Mouse (Mus musculus) embryonic facial prominence, embryonic 12.5 days (tissue): Measurements from ENCODE around the gene Gm6034. TPM values are rescaled to one million over a fixed set of nuclear protein-coding genes. Genes with fewer than 3 reads are reported as not detected.
"Not testable (repeated sequence)": the region's sequence is repeated elsewhere in the genome, so short reads cannot be mapped to it uniquely, and the experiment has no call there.

Experiments used
- ATAC-seq: fragments of 200-750 bp; cut with Nextera tagmentation; 2 replicates; pipeline ENCODE4 v1.8.0; 2017; ENCODE audit not compliant: insufficient number of reproducible peaks, insufficient read depth, low FRiP score, low TSS enrichment
- H3K27ac ChIP-seq: fragments of 300-500 bp; sonication (generic); 2 replicates; pipeline ENCODE4 v1.5.1; 2016; ENCODE audit warnings: mild to moderate bottlenecking
- H3K27me3 ChIP-seq: fragments of 300-500 bp; sonication (generic); 2 replicates; pipeline ENCODE4 v1.6.1; 2016; ENCODE audit warnings: mild to moderate bottlenecking, moderate library complexity
- H3K36me3 ChIP-seq: fragments of 300-500 bp; sonication (generic); 2 replicates; pipeline ENCODE4 v1.6.1; 2016; ENCODE audit warnings: mild to moderate bottlenecking
- H3K4me1 ChIP-seq: fragments of 300-500 bp; sonication (generic); 2 replicates; pipeline ENCODE4 v1.6.1; 2016
- H3K4me2 ChIP-seq: fragments of 300-500 bp; sonication (generic); replicated peaks from 2 replicates; pipeline ENCODE4 v1.6.1; 2016; ENCODE audit warnings: mild to moderate bottlenecking, moderate library complexity
- H3K4me3 ChIP-seq: fragments of 300-500 bp; sonication (generic); 2 replicates; pipeline ENCODE4 v1.5.1; 2016; ENCODE audit warnings: mild to moderate bottlenecking
- H3K9ac ChIP-seq: fragments of 300-500 bp; sonication (generic); 2 replicates; pipeline ENCODE4 v1.6.1; 2016; ENCODE audit warnings: mild to moderate bottlenecking, moderate library complexity
- H3K9me3 ChIP-seq: fragments of 300-500 bp; sonication (generic); 2 replicates; pipeline ENCODE4 v1.6.1; 2016; ENCODE audit warnings: mild to moderate bottlenecking, moderate library complexity
- WGBS: fragments of 180-500 bp; shearing (Covaris S2); methylation state at CpG from one replicate; pipeline ENCODE4 v1.1.7; 2016; 5-methylcytosine and 5-hydroxymethylcytosine counted together
- polyA plus RNA-seq: library from polyadenylated mRNA; unstranded; fragments of >200 nt; fragmentation: Nextera tagmentation; extraction: Ambion mirVana; gene quantifications from 2 replicates; pipeline ENCODE4 v1.2.1, GENCODE M21; 2016

Gene Gm6034
- polyA plus RNA-seq, 1 experiment from 2014 or later: not detected

GRCm38 (mm10) chr17:36001966-36002365 lies 40.8 kb upstream of the Gm6034 start:
- Histone ChIP-seq H3K4me2 (no peak overlapping the region), H3K4me3 (no peak overlapping the region)
- 91% methylated on average over 6 of the region's 6 CpGs for WGBS

GRCm38 (mm10) chr17:36003331-36003730 lies 39.4 kb upstream of the Gm6034 start:
- Histone ChIP-seq H3K9me3 (no peaks in the 10 kb centered on the region), H3K4me3 (no peak overlapping the region), H3K27me3 (no peaks in the 10 kb centered on the region), H3K4me1 (no peaks in the 10 kb centered on the region), H3K36me3 (no peaks in the 10 kb centered on the region), H3K9ac (no peak overlapping the region), H3K4me2 (no peak overlapping the region), H3K27ac (no peak overlapping the region)
- ATAC-seq: no peak
- WGBS: 91% methylated on average over 7 of the region's 7 CpGs

More at GRCm38 (mm10) chr17:36001966-36002365, 40.8 kb upstream of the Gm6034 start:
- H3K36me3 ChIP-seq: no peaks in the 10 kb centered on the region
- no peak for ATAC-seq
- H3K27me3 ChIP-seq: no peaks in the 10 kb centered on the region
- H3K9me3 ChIP-seq: no peaks in the 10 kb centered on the region
- H3K9ac ChIP-seq: no peak overlapping the region
- H3K4me1 ChIP-seq: 0 out of 2 replicates have a peak, but pooled peaks cover 3% of the 10 kb centered on the region
- H3K27ac ChIP-seq: no peak overlapping the region

DNA sequence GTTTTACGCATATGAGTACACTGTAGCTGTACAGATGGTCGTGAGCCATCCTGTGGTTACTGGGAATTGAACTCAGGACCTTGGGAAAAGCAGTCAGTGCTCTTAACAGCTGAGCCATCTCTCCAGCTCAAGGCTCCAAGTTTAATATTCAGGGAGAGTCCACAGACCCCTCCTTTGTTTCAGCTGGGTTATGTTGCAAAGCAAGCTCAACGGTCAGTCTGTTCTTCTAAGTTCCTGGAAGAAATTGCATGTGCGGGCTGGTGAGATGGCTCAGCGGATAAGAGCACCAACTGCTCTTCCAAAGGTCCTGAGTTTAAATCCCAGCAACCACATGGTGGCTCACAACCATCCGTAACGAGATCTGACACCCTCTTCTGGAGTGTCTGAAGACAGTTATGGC lies 38.4 kb upstream of the Gm6034 start:
- WGBS: 97% methylated on average over 7 of the region's 7 CpGs
- not testable (repeated sequence) for H3K27me3 ChIP-seq, H3K36me3 ChIP-seq, ATAC-seq, H3K4me1 ChIP-seq, H3K4me3 ChIP-seq, H3K4me2 ChIP-seq, H3K27ac ChIP-seq, H3K9me3 ChIP-seq, H3K9ac ChIP-seq

DNA sequence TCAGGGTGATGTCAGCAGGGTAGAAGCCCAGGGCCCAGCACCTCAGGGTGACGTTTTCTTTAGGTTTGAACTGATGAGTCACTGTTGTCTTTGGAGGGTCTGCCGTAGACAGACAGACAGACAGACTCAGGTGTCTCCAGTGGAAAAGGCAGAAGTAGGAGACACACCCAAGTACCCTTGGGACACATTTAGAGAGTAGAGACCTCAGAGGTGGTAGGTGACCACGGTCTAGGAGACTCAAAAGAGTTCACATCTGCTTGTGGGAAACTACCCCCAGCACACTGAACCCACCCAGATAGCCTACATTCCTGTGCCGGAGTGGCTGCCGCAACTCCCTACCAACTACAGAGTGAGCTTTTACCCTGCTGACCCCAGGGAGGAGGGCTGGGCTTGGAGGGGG lies 27.8 kb upstream of the Gm6034 start:
- no peaks in the 10 kb centered on the region for H3K27me3 ChIP-seq
- no peak overlapping the region for H3K4me2 ChIP-seq
- no peak overlapping the region for H3K4me3 ChIP-seq
- peaks cover 12% of the 10 kb centered on the region for H3K36me3 ChIP-seq
- no peak for ATAC-seq
- WGBS: 97% methylated on average over 5 of the region's 5 CpGs
- H3K9me3 ChIP-seq: no peaks in the 10 kb centered on the region
- H3K27ac ChIP-seq: no peak overlapping the region
- H3K9ac ChIP-seq: no peak overlapping the region
- H3K4me1 ChIP-seq: no peaks in the 10 kb centered on the region

DNA sequence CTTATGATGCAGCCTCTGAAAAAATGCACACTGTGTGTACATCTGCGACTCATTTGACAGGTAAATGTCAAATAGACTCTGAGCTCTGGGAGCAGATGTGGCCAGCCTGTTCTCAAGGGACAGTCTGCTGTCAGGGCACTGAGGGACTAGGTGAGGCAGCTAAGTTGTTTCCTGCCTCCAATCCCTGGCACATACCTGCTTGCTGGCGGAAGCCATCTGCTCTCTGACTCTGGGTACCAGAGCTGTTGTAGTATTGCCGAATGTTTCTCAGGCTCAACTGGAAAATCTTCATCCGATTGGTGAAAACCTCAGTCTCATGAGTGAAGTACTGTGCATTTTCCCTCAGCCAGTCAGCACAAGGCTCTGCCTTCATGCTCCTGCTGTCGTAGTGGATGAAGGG lies 25.7 kb upstream of the Gm6034 start:
- no peak overlapping the region for H3K4me2 ChIP-seq
- H3K9me3 ChIP-seq: no peaks in the 10 kb centered on the region
- 89% methylated on average over 5 of the region's 5 CpGs for WGBS
- H3K4me1 ChIP-seq: peaks cover 3% of the 10 kb centered on the region; the same call in 1 of the 2 replicates
- no peak overlapping the region for H3K27ac ChIP-seq
- H3K27me3 ChIP-seq: no peaks in the 10 kb centered on the region
- ATAC-seq: no peak
- no peak overlapping the region for H3K4me3 ChIP-seq
- H3K9ac ChIP-seq: no peak overlapping the region
- H3K36me3 ChIP-seq: peaks cover 12% of the 10 kb centered on the region

- H3K27ac ChIP-seq: no peak overlapping the region
- no peak for ATAC-seq
- no peak overlapping the region for H3K9ac ChIP-seq
- no peak overlapping the region for H3K4me3 ChIP-seq
- 72% methylated on average over 2 of the region's 2 CpGs for WGBS
- H3K36me3 ChIP-seq: peaks cover 12% of the 10 kb centered on the region
- no peak overlapping the region for H3K4me2 ChIP-seq
- H3K9me3 ChIP-seq: no peaks in the 10 kb centered on the region
- H3K4me1 ChIP-seq: peaks cover 13% of the 10 kb centered on the region; the same call in 1 of the 2 replicates
- no peaks in the 10 kb centered on the region for H3K27me3 ChIP-seq
These were observed 23.8 kb upstream of the Gm6034 start for GRCm38 (mm10) chr17:36018979-36019378.

DNA sequence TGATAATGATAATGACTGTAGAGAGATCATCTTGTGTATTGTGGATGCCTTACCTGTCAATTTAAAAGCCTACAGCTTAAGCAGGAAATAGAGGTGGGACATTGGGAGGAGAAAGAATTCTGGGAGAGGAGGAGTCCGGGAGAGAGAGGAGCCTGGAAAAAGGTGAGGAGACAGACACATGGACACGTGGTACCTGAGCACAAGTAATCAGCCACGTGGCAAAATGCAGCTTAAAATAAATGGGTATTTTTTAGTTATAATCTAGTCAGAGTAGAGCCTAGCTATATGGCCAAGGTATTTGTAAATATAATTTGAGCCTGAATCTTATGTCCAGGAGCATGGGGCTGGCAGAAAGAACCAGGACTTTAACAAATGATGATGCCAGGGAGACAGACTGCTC lies 23.2 kb upstream of the Gm6034 start:
- H3K9me3 ChIP-seq: no peaks in the 10 kb centered on the region
- no peak overlapping the region for H3K4me3 ChIP-seq
- no peak overlapping the region for H3K4me2 ChIP-seq
- H3K4me1 ChIP-seq: peaks cover 13% of the 10 kb centered on the region; the same call in 1 of the 2 replicates
- peaks cover 7% of the 10 kb centered on the region for H3K36me3 ChIP-seq
- no peak overlapping the region for H3K27ac ChIP-seq
- 74% methylated on average over 3 of the region's 3 CpGs for WGBS
- H3K9ac ChIP-seq: no peak overlapping the region
- H3K27me3 ChIP-seq: no peaks in the 10 kb centered on the region
- no peak for ATAC-seq

- Histone ChIP-seq H3K9me3 (no peaks in the 10 kb centered on the region), H3K9ac (no peak within 1 kb of the TSS), H3K4me2 (peak within 1 kb of the TSS; percentile 23), H3K36me3 (no peaks in the 10 kb centered on the region), H3K27me3 (no peaks in the 10 kb centered on the region), H3K27ac (peak within 1 kb of the TSS; percentile 32), H3K4me1 (peaks cover 13% of the 10 kb centered on the region; the same call in 1 of the 2 replicates), H3K4me3 (no peak within 1 kb of the TSS)
- ATAC-seq: 0 out of 2 replicates have a peak, but pooled peaks have one; percentile 60
- 38% methylated on average over 15 of the region's 15 CpGs for WGBS
These were observed 22.3 kb upstream of the Gm6034 start, which contains the start of gene H2-T24 for GRCm38 (mm10) chr17:36020191-36021073. H2-T24 (minus strand) TSS chr17:36020560.

DNA sequence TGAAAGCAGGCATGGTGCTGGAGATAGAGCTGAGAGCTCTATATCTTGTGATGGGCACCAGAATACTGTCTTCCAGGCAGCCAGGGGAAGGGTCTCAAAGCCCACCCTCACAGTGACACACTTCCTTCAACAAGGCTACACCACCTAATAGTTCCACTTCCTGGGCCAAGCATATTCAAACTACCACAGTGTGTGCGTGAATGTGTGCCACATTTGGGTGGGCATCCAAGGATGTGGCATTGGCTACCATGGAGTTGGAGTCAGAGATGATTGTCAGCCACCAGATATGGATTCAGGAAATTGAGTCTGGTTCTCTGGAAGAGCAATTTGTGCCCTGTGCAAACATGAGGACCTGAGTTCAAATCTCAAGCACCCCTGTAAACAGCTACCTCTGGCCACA lies 21.5 kb upstream of the Gm6034 start:
- H3K9ac ChIP-seq: no peak overlapping the region
- WGBS: 89% methylated on average over 1 of the region's 1 CpGs
- H3K9me3 ChIP-seq: no peaks in the 10 kb centered on the region
- H3K36me3 ChIP-seq: no peaks in the 10 kb centered on the region
- H3K27me3 ChIP-seq: no peaks in the 10 kb centered on the region
- H3K27ac ChIP-seq: peak overlapping the region; percentile 30; the same call in 1 of the 2 replicates
- ATAC-seq: no peak
- no peak overlapping the region for H3K4me3 ChIP-seq
- no peak overlapping the region for H3K4me2 ChIP-seq
- H3K4me1 ChIP-seq: peaks cover 13% of the 10 kb centered on the region; the same call in 1 of the 2 replicates

DNA sequence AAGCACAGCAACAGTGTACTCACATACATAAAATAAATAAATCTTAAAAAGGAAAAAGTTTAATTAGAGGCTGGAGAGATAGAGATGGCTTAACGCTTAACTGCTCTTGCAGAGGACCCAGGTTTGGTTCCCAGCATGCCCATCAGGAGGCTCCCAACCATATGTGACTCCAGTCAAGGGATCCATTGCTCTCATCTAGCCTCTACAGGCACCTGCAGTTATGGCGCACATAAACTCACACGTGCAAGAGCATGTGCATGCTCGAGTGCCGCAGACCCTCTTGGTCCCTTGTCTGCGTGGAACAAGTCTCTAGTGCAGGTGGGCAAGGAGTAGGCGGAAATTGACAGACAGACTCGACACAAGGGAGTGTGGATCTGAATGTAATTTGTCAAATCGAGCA lies 20.7 kb upstream of the Gm6034 start:
- WGBS: 94% methylated on average over 9 of the region's 9 CpGs
- Histone ChIP-seq H3K4me3 (no peak overlapping the region), H3K9me3 (no peaks in the 10 kb centered on the region), H3K9ac (no peak overlapping the region), H3K27ac (no peak overlapping the region), H3K27me3 (no peaks in the 10 kb centered on the region), H3K4me1 (peaks cover 13% of the 10 kb centered on the region; the same call in 1 of the 2 replicates), H3K36me3 (no peaks in the 10 kb centered on the region), H3K4me2 (no peak overlapping the region)
- no peak for ATAC-seq

DNA sequence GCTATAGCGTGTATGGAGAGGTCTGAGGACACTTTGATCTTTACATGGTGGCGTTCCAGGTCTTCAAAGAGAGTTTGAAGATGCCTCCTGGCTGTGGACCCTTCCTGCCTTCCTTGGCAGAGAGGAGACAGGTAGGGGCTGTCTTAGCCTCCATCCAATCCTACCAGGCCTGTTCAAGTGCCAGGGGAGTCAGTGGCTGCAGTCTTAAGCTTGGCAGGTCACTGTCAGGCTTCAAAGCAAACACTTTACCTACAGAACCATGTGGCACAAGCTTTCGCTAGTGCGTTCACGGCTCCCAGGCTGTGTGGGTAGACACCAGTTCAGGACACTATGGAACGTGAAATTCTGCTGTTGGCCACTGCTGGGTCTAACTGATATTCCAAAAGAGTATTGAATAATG lies 19.8 kb upstream of the Gm6034 start:
- H3K9ac ChIP-seq: no peak overlapping the region
- no peak for ATAC-seq

More for the DNA sequence above, 19.8 kb upstream of the Gm6034 start:
- Histone ChIP-seq H3K27me3 (no peaks in the 10 kb centered on the region), H3K4me3 (no peak overlapping the region), H3K9me3 (no peaks in the 10 kb centered on the region), H3K36me3 (no peaks in the 10 kb centered on the region), H3K27ac (no peak overlapping the region), H3K4me2 (no peak overlapping the region), H3K4me1 (peaks cover 13% of the 10 kb centered on the region; the same call in 1 of the 2 replicates)
- 88% methylated on average over 6 of the region's 6 CpGs for WGBS
